Mouse (Mus musculus): ENCODE data around the gene Flnc.

The Flnc gene

GRCm38 (mm10) chr6:29431473-29431872 lies 1.6 kb upstream of the Flnc start:
- no peak for DNase-seq (ENCODE audit: low read depth, low spot score)

- no peak for DNase-seq (ENCODE audit: low read depth, low spot score)
Measured at GRCm38 (mm10) chr6:29432156-29432555, 900 bp upstream of the Flnc start.

- DNase-seq (ENCODE audit: low read depth, low spot score), result no peak
Measured at GRCm38 (mm10) chr6:29432676-29433037, 399 bp upstream of the Flnc start.

- no peak for DNase-seq (ENCODE audit: low read depth, low spot score)
Measured at GRCm38 (mm10) chr6:29433804-29434795, 1.0 kb downstream of the Flnc start.

GRCm38 (mm10) chr6:29434911-29435691 lies 2.0 kb downstream of the Flnc start:
- DNase-seq (ENCODE audit: low read depth, low spot score), result no peak

- DNase-seq (ENCODE audit: low read depth, low spot score), result no peak
Measured at GRCm38 (mm10) chr6:29435940-29436451, 2.9 kb downstream of the Flnc start.

- DNase-seq (ENCODE audit: low read depth, low spot score), result no peak
Measured at GRCm38 (mm10) chr6:29436461-29436934, 3.4 kb downstream of the Flnc start.

- DNase-seq (ENCODE audit: low read depth, low spot score), result no peak
Measured at GRCm38 (mm10) chr6:29439251-29439650, 6.2 kb downstream of the Flnc start.

- DNase-seq (ENCODE audit: low read depth, low spot score), result no peak
Measured at GRCm38 (mm10) chr6:29439789-29440188, 6.7 kb downstream of the Flnc start.

GRCm38 (mm10) chr6:29444773-29445172 lies 11.7 kb downstream of the Flnc start:
- DNase-seq (ENCODE audit: low read depth, low spot score), result no peak

- DNase-seq (ENCODE audit: low read depth, low spot score), result no peak
Measured at GRCm38 (mm10) chr6:29445354-29445753, 12.3 kb downstream of the Flnc start.

- DNase-seq (ENCODE audit: low read depth, low spot score), result no peak
Measured at GRCm38 (mm10) chr6:29449858-29450257, 16.8 kb downstream of the Flnc start.

GRCm38 (mm10) chr6:29450667-29451066 lies 17.6 kb downstream of the Flnc start:
- DNase-seq (ENCODE audit: low read depth, low spot score), result no peak

GRCm38 (mm10) chr6:29461502-29461901 lies 28.4 kb downstream of the Flnc start:
- no peak for DNase-seq (ENCODE audit: low read depth, low spot score)

- no peak for DNase-seq (ENCODE audit: low read depth, low spot score)
Measured at GRCm38 (mm10) chr6:29463388-29463787, 30.3 kb downstream of the Flnc start.

GRCm38 (mm10) chr6:29467583-29468354 lies 34.7 kb downstream of the Flnc start, which contains the start of gene Atp6v1f:
Gene Atp6v1f (plus strand): TSS chr6:29467718.
- DNase-seq (ENCODE audit: low read depth, low spot score), result peak; percentile 90

- DNase-seq (ENCODE audit: low read depth, low spot score), result no peak
Measured at GRCm38 (mm10) chr6:29468851-29469250, 35.8 kb downstream of the Flnc start.

- no peak for DNase-seq (ENCODE audit: low read depth, low spot score)
Measured at GRCm38 (mm10) chr6:29471137-29471536, 38.1 kb downstream of the Flnc start, which contains the start of gene Atp6v1fnb. Gene Atp6v1fnb (plus strand): TSS chr6:29471437.

- peak; percentile 66 for DNase-seq (ENCODE audit: low read depth, low spot score)
Measured at GRCm38 (mm10) chr6:29473941-29474691, 41.1 kb downstream of the Flnc start.

- no peak for DNase-seq (ENCODE audit: low read depth, low spot score)
Measured at GRCm38 (mm10) chr6:29474736-29475135, 41.7 kb downstream of the Flnc start.

All from c-Kit-negative CD71-positive TER-119-positive erythroid progenitor cells, embryonic 14.5 days (primary cell).